Mouse (Mus musculus): ENCODE data around the gene Acer3.
A peak's percentile ranks its signal among the peaks of the same experiment; 100 is the strongest.
"Not testable (repeated sequence)": the region's sequence is repeated elsewhere in the genome, so short reads cannot be mapped to it uniquely, and the experiment has no call there.

Acer3 gene

DNA sequence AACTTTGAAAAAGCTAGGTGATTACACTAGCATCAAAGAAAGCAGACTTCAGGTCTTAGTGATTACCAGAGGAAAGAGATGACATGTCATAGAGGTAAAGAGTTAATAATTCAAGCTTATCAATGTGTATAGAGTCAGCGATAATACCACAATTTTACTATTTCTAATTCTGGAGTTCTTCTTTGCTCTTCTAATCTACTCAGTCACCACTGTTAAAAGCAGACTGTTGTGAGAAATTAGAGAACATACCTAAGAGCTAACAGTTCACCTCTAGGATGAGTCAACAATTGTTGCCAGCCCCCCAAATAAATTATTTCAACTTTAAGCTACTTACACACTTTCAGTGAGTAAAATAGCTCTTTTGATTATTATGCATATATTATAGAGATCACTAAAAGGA lies 28.1 kb downstream of the Acer3 start:
- DNase-seq (ENCODE audit: extremely low spot score, low spot score), result no peak

DNA sequence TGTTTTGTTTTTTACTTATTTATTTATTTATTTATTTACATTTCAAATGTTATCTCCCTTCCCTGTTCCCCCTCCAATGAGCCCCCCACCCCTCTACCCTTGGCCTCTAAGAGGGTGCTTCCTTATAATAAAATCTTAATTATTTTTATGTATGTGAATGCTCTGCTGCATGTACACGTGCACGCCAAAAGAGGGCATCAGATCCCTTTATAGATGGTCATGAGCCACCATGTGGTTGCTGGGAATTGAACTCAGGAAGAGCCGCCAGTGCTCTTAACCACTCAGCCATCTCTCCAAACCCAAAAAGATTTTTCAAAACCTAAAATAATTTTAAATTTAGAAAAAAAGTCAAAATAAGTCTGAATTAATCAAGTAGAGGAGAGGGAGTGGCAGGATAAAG lies 31.4 kb downstream of the Acer3 start:
- no peak for DNase-seq (ENCODE audit: extremely low spot score, low spot score)

DNA sequence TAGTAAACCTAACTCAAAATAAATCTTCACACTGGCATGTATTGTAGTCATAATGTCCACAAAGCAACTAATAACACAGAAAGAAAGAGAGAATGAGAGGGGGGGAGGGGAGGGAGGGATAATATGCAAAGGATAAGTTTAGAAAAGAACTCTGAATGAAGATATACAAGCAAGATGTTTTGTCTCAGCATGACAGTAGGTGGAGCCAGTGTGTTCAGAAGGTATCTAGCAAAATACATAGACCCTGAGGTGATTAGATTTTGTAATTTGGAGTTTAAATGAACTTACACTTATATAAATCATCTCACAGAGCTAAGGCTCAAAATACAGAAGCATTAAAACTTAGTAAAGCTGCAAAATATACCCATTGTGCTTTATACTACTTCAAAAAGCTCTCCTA lies 44.7 kb downstream of the Acer3 start:
- DNase-seq (ENCODE audit: extremely low spot score, low spot score), result no peak

DNA sequence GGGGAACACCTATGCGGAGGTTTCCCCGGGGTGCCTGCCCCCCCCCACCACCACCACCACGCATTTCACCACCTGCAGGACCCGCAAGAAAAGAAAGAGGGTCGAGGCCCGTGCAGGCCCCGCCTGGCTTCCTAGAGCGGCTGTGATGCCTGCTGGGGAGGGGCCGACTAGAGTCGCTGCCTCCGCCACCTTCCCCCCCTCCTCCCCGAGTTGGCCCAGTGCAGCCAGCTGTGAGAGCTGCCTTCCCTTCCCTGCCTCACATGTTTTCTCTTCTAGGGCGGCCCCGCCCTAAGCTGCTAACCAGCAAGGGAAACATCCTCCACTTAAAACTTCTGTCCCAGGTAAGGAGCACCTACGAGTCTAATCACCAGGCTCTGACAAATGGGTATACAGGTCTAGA lies 52.8 kb downstream of the Acer3 start:
- peak; percentile 20 for DNase-seq (ENCODE audit: extremely low spot score, low spot score)

DNA sequence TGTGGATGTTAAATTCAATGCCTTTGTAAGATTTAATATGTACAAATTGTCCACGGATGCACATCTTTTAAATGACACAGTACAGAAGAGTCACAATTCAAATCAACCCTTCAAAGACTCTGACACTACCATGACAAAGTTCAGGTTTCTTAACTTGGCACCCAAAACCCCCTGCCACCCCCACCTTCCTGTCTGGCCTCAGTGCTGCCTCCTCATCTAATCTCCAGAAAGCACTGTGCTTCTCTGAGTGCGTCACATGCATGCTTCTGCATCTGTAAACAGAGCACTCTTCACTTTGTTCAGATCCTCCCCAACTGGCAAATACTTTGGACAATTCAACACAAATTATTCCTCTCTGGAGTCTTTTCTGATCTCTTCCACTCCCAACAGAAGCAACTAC lies 68.5 kb downstream of the Acer3 start:
- DNase-seq (ENCODE audit: extremely low spot score, low spot score), result no peak

DNA sequence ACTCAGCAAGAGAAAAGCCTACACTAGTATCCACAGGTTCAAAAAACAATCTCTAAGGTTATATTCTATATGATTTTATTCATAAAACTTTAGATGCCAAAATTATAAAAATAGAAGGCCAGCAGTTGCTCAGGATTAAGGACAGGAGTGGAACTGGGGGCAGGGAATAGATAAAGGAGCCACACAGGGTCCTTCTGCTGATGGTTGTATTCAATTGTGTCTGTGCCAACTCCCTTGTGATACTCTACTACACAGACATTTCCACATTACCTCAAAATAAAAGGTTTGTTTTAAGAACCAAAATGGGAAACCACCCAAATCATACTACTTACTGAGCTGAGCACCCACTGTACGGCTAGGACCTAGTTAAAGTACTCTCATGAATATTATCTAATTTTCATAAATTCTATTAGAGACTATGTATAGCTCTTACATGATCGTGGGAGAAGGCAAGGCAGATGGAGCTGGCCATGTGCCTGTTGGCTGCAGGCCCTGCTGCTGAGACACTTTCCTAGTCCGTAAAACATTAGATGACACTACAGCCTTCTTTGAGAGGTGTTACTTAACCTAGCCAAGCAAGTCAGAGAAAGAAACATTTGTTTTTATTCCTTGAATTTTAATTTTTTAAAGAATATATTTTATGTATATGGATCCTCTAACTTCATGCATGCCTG lies 84.2 kb downstream of the Acer3 start:
- no peak for DNase-seq (ENCODE audit: extremely low spot score, low spot score)

DNA sequence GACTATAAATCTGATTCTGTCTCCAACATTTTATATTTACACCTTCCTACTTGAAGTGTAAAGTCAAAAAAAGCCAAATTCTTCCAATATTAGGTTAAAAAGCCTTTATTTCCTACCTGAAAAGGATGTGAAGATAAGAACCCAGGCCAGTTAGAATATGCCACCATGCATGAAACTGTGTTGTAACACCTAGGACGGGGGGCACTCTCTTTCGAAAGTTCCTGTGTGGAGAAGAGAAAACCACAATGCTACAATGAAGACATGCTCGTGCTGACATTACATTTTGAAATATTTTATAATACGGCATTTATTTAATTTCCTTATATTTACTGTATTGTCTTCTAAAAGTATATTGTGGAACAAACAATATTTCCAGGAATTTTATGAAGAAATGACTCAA lies 97.2 kb downstream of the Acer3 start:
- no peak for DNase-seq (ENCODE audit: extremely low spot score, low spot score)

DNA sequence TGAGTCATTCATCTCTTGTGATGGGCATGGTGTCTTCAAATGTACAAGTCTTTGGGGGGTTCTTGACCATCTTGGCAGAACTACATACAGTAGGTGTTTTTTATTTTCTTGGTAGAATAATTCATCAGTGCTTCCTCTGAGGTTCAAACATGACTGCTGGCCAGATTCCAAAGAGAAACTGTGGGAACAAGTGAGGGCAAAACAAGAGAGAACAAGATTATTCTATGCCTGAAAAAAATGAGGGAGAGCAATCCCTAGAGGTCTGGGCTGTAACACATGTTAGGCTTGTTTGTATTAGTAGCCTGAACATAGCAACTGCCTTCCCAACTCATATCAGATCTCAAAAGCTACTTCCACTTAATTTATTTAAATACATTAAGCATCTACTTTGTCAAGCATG lies 104.3 kb downstream of the Acer3 start:
- DNase-seq (ENCODE audit: extremely low spot score, low spot score), result no peak

DNA sequence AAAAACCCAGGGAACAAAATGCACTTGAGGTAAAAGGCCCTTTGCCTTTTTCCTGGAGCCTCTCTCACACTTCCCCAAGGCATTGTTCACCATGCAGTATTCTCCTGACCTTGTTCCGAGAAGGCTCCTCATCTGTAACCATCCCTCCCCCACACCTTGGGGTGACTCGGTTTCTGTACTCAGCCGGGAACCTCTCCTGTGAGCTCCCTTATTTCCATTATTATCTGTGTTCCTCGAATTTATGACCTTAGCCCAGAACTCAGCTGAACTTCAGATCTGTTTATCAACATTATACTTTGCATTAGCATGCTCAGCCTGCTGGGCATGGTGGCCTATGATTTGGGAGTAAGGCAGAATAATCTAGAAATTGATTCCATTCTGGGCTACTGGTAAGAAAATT lies 118.1 kb downstream of the Acer3 start:
- DNase-seq (ENCODE audit: extremely low spot score, low spot score), result no peak

DNA sequence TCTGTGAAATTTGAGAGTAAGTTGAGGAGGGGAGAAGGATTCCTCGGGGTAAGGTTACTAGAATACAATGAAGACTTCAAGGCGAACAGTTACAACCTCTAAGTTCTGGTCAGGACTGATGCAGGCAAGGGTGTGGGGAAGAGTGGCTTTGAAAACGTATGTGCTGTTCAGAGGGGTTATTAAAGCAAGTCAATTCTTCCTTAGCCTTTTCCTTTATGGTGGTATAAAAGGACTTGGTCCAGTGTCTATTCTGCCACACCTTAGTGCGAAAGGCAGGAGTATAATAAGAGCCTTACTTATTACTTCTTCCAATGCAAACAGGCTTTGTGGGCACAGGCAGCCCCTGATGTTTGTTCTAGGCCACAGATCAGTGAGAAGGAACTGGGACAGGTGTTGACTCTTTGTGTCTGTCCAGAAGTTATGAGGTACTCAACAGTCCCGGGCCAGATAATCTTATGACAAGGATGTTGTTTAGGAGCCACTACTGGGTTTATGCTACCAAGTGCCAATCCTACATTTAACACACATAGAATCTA lies 119.4 kb downstream of the Acer3 start:
- no peak for DNase-seq (ENCODE audit: extremely low spot score, low spot score)

DNA sequence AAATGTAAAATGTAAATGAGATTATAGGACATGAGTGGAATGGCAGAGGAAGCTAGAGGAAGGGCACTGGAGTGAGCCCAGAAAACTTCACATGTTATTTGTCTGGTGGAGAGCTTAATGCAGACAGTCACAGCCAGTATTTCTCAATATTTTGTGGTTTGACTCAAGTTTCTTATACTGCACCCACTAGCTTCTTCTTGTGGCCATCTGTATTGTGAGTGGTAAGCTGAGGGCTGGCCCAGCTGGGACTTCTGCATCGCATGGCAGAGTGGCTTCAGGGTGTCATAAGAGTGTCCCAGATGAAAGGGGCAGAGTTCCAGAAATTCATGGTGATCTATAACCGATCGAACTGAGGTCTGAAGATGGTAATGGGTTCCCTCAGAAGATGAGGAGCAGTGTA lies 120.6 kb downstream of the Acer3 start:
- no peak for DNase-seq (ENCODE audit: extremely low spot score, low spot score)

DNA sequence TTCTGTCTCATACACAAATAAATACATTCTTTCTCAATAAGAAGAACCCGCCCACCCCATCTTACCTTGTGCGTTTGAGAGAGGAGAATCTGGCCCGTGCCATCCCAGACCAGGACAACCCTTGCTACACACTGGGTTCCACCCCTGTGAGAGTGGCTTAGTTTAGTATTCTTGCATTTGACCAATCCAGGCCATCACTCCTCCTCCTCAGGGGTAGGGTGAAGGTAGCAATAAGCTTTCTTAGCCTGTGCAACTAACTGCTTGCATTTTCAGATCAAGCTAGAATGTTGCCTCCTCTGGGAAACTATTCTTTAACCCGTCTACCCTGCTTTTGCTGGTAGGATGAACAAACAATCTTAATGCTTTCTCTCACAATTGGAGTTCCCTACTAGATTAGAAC lies 121.6 kb downstream of the Acer3 start, which contains the start of gene B3gnt6:
Gene B3gnt6 (minus strand): TSS at position 101 of the 400 bp plus-strand sequence.
- DNase-seq (ENCODE audit: extremely low spot score, low spot score), result no peak

DNA sequence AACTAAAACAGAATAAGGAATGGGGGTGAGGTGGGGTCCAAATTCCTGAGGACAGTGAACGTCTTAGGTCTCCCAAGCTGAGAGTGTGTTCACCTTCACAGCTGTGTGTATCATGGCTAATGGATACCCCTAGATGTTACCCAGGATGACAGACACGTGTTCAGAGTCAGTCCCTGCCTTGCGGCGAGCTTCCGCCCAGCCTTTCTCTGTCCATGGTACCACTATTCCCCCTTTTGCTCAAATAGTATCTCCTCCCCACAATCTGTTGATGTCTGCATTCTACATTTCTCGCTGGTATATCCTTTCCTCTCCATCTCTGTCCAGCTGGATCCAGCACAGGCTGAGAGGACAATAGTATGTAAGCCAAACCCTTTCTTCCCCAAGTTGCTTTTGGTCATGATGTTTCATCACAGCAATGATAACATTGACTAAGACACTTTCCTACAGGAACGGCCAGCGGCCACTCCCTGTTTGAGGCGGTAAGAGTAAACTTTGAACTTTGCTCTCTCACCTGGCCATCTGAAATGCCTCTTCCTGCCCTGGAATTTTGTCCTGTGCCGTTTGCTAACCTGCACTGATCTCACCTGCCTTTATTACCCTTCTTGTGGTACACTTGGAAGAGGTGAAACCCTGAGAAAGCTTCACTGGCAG lies 125.7 kb downstream of the Acer3 start:
- no peak for DNase-seq (ENCODE audit: extremely low spot score, low spot score)

DNA sequence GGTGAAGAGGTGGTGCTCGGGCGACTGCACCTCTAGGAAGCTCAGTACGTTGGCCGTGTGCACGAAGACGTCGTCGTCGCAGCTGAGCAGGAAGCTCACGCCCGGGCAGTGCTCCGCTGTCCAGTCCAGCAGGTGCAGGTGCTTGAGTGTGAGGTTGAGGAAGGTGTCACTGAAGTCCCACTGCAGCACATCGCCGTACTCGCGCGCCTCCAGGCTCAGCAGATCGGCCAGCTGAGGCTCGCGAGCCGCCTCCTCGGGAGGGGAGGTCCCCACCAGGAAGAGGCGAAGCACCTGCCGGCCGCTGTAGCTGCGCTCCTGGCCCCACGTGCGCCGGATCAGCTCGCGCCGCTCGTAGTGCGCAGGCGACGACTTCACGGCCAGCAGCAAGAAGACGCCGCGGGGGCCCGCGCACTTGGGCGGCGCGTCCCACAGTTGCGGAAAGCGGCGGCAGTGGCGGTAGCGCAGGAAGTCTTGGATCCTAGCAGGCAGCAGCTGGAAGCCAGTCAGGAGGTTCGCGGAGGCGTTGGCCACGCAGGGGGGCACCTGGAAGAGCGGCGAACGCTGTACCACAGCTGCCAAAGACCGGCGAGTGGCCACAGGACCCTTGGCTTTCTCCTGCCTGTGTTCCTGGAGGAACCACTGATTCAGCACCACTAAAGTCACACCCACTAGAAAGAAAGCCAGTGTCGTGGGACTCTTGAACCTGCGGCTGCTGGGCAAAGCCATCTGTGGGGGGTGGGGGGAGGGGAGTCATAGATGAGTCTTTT lies 126.8 kb downstream of the Acer3 start:
- DNase-seq (ENCODE audit: extremely low spot score, low spot score), result no peak

DNA sequence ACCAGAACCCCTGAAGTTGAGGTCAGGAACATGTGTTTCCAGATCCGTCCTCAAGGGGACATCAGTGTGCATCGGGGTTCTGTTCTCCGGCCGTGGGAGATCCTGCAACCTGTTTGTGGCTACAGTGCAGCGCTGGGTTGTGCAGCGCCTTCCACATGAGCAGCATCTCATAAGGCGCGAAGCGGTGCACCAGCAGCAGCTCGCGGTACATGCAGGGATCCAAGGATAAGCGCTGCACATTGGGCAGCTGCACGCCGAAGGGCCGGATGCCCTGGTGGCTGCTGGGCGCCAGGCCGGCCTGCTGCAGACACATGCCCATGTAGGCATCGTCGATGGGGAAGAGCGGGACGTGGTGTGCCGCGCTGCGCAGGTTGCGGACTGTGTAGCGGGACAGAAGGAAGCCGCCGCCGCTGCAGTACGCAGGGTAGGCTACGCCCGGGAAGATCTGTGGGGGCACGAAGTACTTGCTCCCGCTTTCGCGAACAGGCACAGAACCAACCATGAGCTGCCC lies 127.4 kb downstream of the Acer3 start:
- peak; percentile 60 for DNase-seq (ENCODE audit: extremely low spot score, low spot score)

DNA sequence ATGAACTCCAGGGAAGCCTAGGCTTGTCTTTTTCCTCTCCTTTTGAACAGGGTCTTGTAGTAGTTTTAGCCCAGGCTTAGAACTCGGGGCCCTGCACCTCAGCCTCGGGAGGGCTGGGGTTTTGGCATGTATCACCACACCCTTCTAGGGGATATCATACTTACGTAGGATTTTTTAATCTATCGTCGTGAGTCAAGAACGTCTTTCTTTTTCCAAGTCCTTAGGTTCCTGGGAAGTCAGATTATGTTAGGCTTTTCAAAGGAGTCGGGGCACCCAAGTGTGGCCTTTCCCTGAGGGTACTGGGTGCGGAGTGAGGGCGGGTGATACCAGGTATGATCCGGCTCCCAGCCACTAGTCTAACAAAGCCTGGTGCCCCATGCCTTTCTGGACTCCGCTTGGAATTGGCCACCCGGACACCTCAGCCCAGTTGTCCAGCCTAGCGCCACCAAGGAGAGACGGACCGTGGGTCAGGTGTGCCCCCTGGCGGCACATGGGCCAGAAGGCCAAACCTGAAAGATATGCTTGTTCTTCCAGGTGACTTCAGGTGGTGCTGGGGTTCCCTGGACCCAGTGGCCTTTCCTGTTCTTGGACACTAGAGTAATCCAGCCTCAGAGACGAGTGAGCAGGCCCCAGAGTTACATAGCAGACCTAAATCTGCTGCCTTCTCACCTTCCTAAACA lies 129.3 kb downstream of the Acer3 start:
- DNase-seq (ENCODE audit: extremely low spot score, low spot score), result no peak

DNA sequence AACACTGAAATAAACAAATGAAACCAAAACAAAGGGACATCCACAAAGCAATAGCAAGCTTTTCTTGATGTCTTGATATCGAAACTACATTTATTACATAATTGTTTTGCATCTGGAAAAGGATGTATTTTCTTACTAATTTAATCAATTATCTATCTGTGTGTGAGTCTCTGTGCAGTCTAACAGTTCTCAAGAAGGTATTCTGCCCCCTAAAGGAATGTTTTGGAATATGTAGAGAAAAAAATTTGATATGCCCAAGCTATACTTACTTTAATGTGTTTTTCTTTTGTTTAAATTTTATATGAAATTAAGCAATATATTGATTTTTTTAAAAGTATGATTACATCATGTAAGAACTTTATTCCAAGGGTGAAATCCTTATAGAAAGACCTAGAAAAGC lies 130.4 kb downstream of the Acer3 start:
- DNase-seq (ENCODE audit: extremely low spot score, low spot score), result no peak

DNA sequence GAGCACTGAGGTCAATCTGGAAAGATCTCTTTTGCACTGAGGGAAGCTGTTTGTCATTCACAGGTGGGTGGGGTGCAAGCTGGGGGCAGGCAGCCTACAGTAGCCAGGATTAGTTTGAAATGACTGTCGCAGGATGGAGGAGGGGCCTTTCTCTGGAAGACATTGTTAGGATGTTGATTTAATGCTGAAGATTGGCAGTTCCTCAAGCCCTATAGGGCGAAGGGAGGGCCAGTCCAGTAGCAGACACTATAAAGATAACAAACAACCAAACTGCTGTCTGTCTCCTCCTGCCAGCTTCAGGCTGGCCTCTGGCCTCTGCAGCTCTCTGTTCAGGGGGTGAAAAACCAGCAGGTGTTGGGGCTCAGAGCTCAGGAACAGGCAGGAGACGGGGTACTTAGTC lies 131.3 kb downstream of the Acer3 start:
- no peak for DNase-seq (ENCODE audit: extremely low spot score, low spot score)

DNA sequence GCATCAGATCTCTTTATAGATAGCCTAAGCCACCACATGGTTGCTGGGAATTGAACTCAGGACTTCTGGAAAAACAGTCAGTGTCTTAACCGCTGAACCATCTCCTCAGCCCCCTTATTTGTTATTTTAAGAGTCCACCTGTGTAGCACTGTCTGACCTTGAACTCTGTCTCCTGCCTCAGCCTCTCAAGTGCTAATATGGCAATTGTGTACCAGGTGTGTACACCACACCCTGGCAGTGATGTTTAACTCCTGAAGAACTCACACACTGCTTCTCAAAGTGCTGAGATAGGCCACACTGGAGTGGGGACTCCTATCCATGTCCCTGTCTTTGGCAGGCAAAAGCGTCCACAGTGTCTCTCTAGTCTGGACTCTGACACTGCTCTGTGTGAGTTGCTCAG lies 132.3 kb downstream of the Acer3 start:
- no peak for DNase-seq (ENCODE audit: extremely low spot score, low spot score)

DNA sequence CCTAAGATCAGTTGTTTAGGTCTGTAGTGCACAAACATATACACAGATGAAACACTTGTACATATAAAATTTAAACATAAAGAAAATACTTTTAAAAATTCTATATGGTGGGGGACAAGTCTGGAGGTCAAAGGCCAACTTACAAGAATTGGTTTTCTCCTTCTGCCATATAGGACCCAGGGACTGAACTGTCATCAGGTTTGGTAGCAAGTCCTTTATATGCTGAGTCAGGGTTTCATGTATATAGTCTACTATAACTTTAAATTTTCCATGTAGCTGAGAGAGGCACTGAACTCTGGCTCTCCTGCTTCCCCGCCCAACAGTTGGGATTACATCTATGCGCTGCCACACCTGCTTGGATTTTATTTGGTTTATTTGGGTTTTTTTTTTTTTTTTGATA lies 132.8 kb downstream of the Acer3 start:
- DNase-seq (ENCODE audit: extremely low spot score, low spot score), result no peak

DNA sequence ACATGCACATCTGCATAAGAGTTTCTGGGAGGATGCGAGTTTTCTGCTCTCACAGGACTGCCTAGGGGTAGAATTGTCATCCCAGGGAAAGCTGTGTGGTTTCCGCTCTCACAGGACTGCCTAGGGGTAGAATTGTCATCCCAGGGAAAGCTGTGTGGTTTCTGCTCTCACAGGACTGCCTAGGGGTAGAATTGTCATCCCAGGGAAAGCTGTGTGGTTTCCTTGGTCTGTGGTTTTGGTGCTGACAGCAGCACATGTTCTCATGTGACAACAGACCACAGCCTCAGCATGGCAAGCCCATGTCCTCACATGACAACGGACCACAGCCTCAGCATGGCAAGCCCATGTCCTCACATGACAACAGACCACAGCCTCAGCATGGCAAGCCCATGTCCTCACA lies 133.7 kb downstream of the Acer3 start:
- not testable (repeated sequence) for DNase-seq (ENCODE audit: extremely low spot score, low spot score)

DNA sequence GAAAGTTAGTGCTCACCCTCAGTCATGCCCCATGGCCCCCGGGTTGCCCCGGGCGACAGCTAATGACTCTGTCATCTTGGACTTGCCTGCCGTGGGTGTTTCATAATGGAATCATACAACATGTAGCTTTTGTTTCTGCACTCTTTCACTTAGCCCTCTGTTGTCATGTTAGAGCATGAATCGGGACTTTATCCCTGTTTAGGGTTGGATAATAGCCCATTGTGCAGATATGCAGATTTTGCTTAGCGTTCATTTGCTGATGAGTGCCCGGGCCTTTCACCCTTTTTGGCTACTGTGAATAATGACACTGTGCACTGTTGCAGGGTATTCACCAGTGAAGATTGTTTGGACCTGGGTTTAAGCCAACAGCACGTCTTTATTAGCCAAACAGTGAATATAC lies 134.4 kb downstream of the Acer3 start:
- DNase-seq (ENCODE audit: extremely low spot score, low spot score), result no peak

Data from neural tube, embryonic 10.5 days (tissue).